Mouse (Mus musculus): ENCODE data around the gene Enho. TPM values are rescaled to one million over a fixed set of nuclear protein-coding genes. Genes with fewer than 3 reads are reported as not detected.

Gene Enho
- polyA plus RNA-seq, 1 experiment = 124 TPM

GRCm38 (mm10) chr4:41676248-41677005 is 36.3 kb upstream of the Enho start:
- TF ChIP-seq POLR2A (IDR thresholded peaks at IDR 0.05; ENCODE audit: borderline replicate concordance, extremely low read depth, insufficient read depth, insufficient read length, poor library complexity, severe bottlenecking) (no peak), CTCF (IDR thresholded peaks at IDR 0.05; ENCODE audit: borderline replicate concordance, extremely low read depth, insufficient read depth, insufficient read length) (no peak)
- peak; percentile 79 for DNase-seq (ENCODE audit: low read depth)

- peak; percentile 55 for DNase-seq (ENCODE audit: low read depth)
- TF ChIP-seq POLR2A (IDR thresholded peaks at IDR 0.05; ENCODE audit: borderline replicate concordance, extremely low read depth, insufficient read depth, insufficient read length, poor library complexity, severe bottlenecking) (no peak), CTCF (IDR thresholded peaks at IDR 0.05; ENCODE audit: borderline replicate concordance, extremely low read depth, insufficient read depth, insufficient read length) (no peak)
Measured at GRCm38 (mm10) chr4:41673186-41673585, 33.1 kb upstream of the Enho start.

- peak; percentile 61 for DNase-seq (ENCODE audit: low read depth)
Measured at GRCm38 (mm10) chr4:41672522-41672963, 32.4 kb upstream of the Enho start.

GRCm38 (mm10) chr4:41671963-41672480 is 31.9 kb upstream of the Enho start:
- DNase-seq (ENCODE audit: low read depth) = peak; percentile 95
- TF ChIP-seq POLR2A (IDR thresholded peaks at IDR 0.05; ENCODE audit: borderline replicate concordance, extremely low read depth, insufficient read depth, insufficient read length, poor library complexity, severe bottlenecking) (no peak), CTCF (IDR thresholded peaks at IDR 0.05; ENCODE audit: borderline replicate concordance, extremely low read depth, insufficient read depth, insufficient read length) (no peak)

More at GRCm38 (mm10) chr4:41672522-41672963, 32.4 kb upstream of the Enho start:
- no peak for TF ChIP-seq POLR2A (IDR thresholded peaks at IDR 0.05; ENCODE audit: borderline replicate concordance, extremely low read depth, insufficient read depth, insufficient read length, poor library complexity, severe bottlenecking)
- TF ChIP-seq CTCF (IDR thresholded peaks at IDR 0.05; ENCODE audit: borderline replicate concordance, extremely low read depth, insufficient read depth, insufficient read length) = no peak

- no peak for TF ChIP-seq CTCF (IDR thresholded peaks at IDR 0.05; ENCODE audit: borderline replicate concordance, extremely low read depth, insufficient read depth, insufficient read length)
- TF ChIP-seq POLR2A (IDR thresholded peaks at IDR 0.05; ENCODE audit: borderline replicate concordance, extremely low read depth, insufficient read depth, insufficient read length, poor library complexity, severe bottlenecking) = no peak
- DNase-seq (ENCODE audit: low read depth) = peak; percentile 52
Measured at GRCm38 (mm10) chr4:41671500-41671899, 31.4 kb upstream of the Enho start.

- DNase-seq (ENCODE audit: low read depth) = no peak
- TF ChIP-seq POLR2A (IDR thresholded peaks at IDR 0.05; ENCODE audit: borderline replicate concordance, extremely low read depth, insufficient read depth, insufficient read length, poor library complexity, severe bottlenecking) = no peak
- TF ChIP-seq CTCF (IDR thresholded peaks at IDR 0.05; ENCODE audit: borderline replicate concordance, extremely low read depth, insufficient read depth, insufficient read length) = no peak
Measured at GRCm38 (mm10) chr4:41670836-41671235, 30.7 kb upstream of the Enho start.

- no peak for DNase-seq (ENCODE audit: low read depth)
- TF ChIP-seq POLR2A (IDR thresholded peaks at IDR 0.05; ENCODE audit: borderline replicate concordance, extremely low read depth, insufficient read depth, insufficient read length, poor library complexity, severe bottlenecking) (no peak), CTCF (IDR thresholded peaks at IDR 0.05; ENCODE audit: borderline replicate concordance, extremely low read depth, insufficient read depth, insufficient read length) (no peak)
Measured at GRCm38 (mm10) chr4:41666646-41667045, 26.5 kb upstream of the Enho start.

- no peak for DNase-seq (ENCODE audit: low read depth)
- no peak for TF ChIP-seq POLR2A (IDR thresholded peaks at IDR 0.05; ENCODE audit: borderline replicate concordance, extremely low read depth, insufficient read depth, insufficient read length, poor library complexity, severe bottlenecking)
- TF ChIP-seq CTCF (IDR thresholded peaks at IDR 0.05; ENCODE audit: borderline replicate concordance, extremely low read depth, insufficient read depth, insufficient read length) = no peak
Measured at GRCm38 (mm10) chr4:41665009-41665675, 25.0 kb upstream of the Enho start.

- DNase-seq (ENCODE audit: low read depth) = no peak
- TF ChIP-seq POLR2A (IDR thresholded peaks at IDR 0.05; ENCODE audit: borderline replicate concordance, extremely low read depth, insufficient read depth, insufficient read length, poor library complexity, severe bottlenecking) (no peak), CTCF (IDR thresholded peaks at IDR 0.05; ENCODE audit: borderline replicate concordance, extremely low read depth, insufficient read depth, insufficient read length) (no peak)
Measured at GRCm38 (mm10) chr4:41664533-41664932, 24.4 kb upstream of the Enho start.

GRCm38 (mm10) chr4:41663614-41664013 is 23.5 kb upstream of the Enho start:
- DNase-seq (ENCODE audit: low read depth) = no peak
- TF ChIP-seq CTCF (IDR thresholded peaks at IDR 0.05; ENCODE audit: borderline replicate concordance, extremely low read depth, insufficient read depth, insufficient read length) = no peak
- no peak for TF ChIP-seq POLR2A (IDR thresholded peaks at IDR 0.05; ENCODE audit: borderline replicate concordance, extremely low read depth, insufficient read depth, insufficient read length, poor library complexity, severe bottlenecking)

GRCm38 (mm10) chr4:41662723-41663122 is 22.6 kb upstream of the Enho start:
- TF ChIP-seq POLR2A (IDR thresholded peaks at IDR 0.05; ENCODE audit: borderline replicate concordance, extremely low read depth, insufficient read depth, insufficient read length, poor library complexity, severe bottlenecking) = no peak
- no peak for TF ChIP-seq CTCF (IDR thresholded peaks at IDR 0.05; ENCODE audit: borderline replicate concordance, extremely low read depth, insufficient read depth, insufficient read length)
- DNase-seq (ENCODE audit: low read depth) = no peak
